Mouse (Mus musculus) ES-E14 (cell line): ENCODE measurements around the gene Kcna6.

Experiments
- CHD2 ChIP-seq: IDR thresholded peaks from 2 replicates; pipeline ENCODE4 v1.6.1; 2014; ENCODE audit warnings: mild to moderate bottlenecking, low read depth, low read length, inconsistent platforms
- HCFC1 ChIP-seq: IDR thresholded peaks from 2 replicates; pipeline ENCODE4 v1.6.1; 2012; ENCODE audit warnings: low read length, inconsistent platforms, borderline replicate concordance; ENCODE audit not compliant: insufficient read depth
- MAFK ChIP-seq: IDR thresholded peaks from 2 replicates; pipeline ENCODE4 v1.6.1; 2014; ENCODE audit warnings: mild to moderate bottlenecking, low read depth, low read length, inconsistent platforms; ENCODE audit not compliant: insufficient read depth
- ZNF384 ChIP-seq: IDR thresholded peaks from 2 replicates; pipeline ENCODE4 v1.6.1; 2012; ENCODE audit warnings: low read depth, low read length, inconsistent platforms

- TF ChIP-seq HCFC1 (no peak), MAFK (no peak), ZNF384 (no peak), CHD2 (no peak)
These were observed 26.1 kb upstream of the Kcna6 start for GRCm38 (mm10) chr6:126766552-126766951.
